Mouse (Mus musculus): ENCODE measurements at regions not wholly inside any gene's neighbourhood (a gene's known extent, or its start where the extent isn't known, plus 50 kb on each side); places are given as distances from the start of the nearest gene placed in this dataset.

- no peak overlapping the region for H3K27ac ChIP-seq (ENCODE audit: low read depth, low read length)
- no peak overlapping the region for H3K9ac ChIP-seq (ENCODE audit: low read depth, low read length)
- no peak for ATAC-seq (replicated peaks; ENCODE audit: insufficient number of reproducible peaks, low FRiP score, low TSS enrichment)
- 63% methylated on average over 6 of the region's 6 CpGs for WGBS (ENCODE audit: insufficient replicate concordance)
- peaks cover 5% of the 10 kb centered on the region; the same call in 1 of the 2 replicates for H3K27me3 ChIP-seq (ENCODE audit: control insufficient read depth, insufficient read depth, low read length)
- H3K36me3 ChIP-seq (ENCODE audit: control insufficient read depth, insufficient read depth, low read length) = no peaks in the 10 kb centered on the region
- H3K9me3 ChIP-seq (replicated peaks; ENCODE audit: control insufficient read depth, low read length) = no peaks in the 10 kb centered on the region
- no peak overlapping the region for H3K4me2 ChIP-seq
- no peaks in the 10 kb centered on the region for H3K4me1 ChIP-seq (ENCODE audit: control insufficient read depth, insufficient read depth, low read length)
- H3K4me3 ChIP-seq (ENCODE audit: low read depth, low read length) = no peak overlapping the region
Observed at GRCm38 (mm10) chr11:109032729-109033128, 111.4 kb downstream of the E030025P04Rik start.

GRCm38 (mm10) chr11:109030486-109030885, 110.3 kb downstream of the Axin2 start:
- Histone ChIP-seq H3K9ac (ENCODE audit: low read depth, low read length) (no peak overlapping the region), H3K27ac (ENCODE audit: low read depth, low read length) (no peak overlapping the region), H3K27me3 (ENCODE audit: control insufficient read depth, insufficient read depth, low read length) (peaks cover 5% of the 10 kb centered on the region; the same call in 1 of the 2 replicates), H3K36me3 (ENCODE audit: control insufficient read depth, insufficient read depth, low read length) (no peaks in the 10 kb centered on the region), H3K9me3 (replicated peaks; ENCODE audit: control insufficient read depth, low read length) (no peaks in the 10 kb centered on the region), H3K4me2 (no peak overlapping the region), H3K4me1 (ENCODE audit: control insufficient read depth, insufficient read depth, low read length) (no peaks in the 10 kb centered on the region), H3K4me3 (ENCODE audit: low read depth, low read length) (no peak overlapping the region)
- no peak for ATAC-seq (replicated peaks; ENCODE audit: insufficient number of reproducible peaks, low FRiP score, low TSS enrichment)
- 15% methylated on average over 3 of the region's 3 CpGs for WGBS (ENCODE audit: insufficient replicate concordance)

- Histone ChIP-seq H3K4me1 (ENCODE audit: control insufficient read depth, insufficient read depth, low read length) (no peaks in the 10 kb centered on the region), H3K4me3 (ENCODE audit: low read depth, low read length) (no peak overlapping the region), H3K36me3 (ENCODE audit: control insufficient read depth, insufficient read depth, low read length) (no peaks in the 10 kb centered on the region), H3K27ac (ENCODE audit: low read depth, low read length) (no peak overlapping the region), H3K9ac (ENCODE audit: low read depth, low read length) (no peak overlapping the region), H3K4me2 (no peak overlapping the region), H3K27me3 (ENCODE audit: control insufficient read depth, insufficient read depth, low read length) (peaks cover 5% of the 10 kb centered on the region; the same call in 1 of the 2 replicates), H3K9me3 (replicated peaks; ENCODE audit: control insufficient read depth, low read length) (no peaks in the 10 kb centered on the region)
- no peak for ATAC-seq (replicated peaks; ENCODE audit: insufficient number of reproducible peaks, low FRiP score, low TSS enrichment)
- WGBS (ENCODE audit: insufficient replicate concordance) = 51% methylated on average over 7 of the region's 7 CpGs
Observed at GRCm38 (mm10) chr11:109029894-109030293, 109.7 kb downstream of the Axin2 start.

- no peaks in the 10 kb centered on the region for H3K27me3 ChIP-seq (ENCODE audit: control insufficient read depth, insufficient read depth, low read length)
- no peak for ATAC-seq (replicated peaks; ENCODE audit: insufficient number of reproducible peaks, low FRiP score, low TSS enrichment)
- H3K9me3 ChIP-seq (replicated peaks; ENCODE audit: control insufficient read depth, low read length) = no peaks in the 10 kb centered on the region
- H3K27ac ChIP-seq (ENCODE audit: low read depth, low read length) = no peak overlapping the region
- no peak overlapping the region for H3K4me3 ChIP-seq (ENCODE audit: low read depth, low read length)
- no peaks in the 10 kb centered on the region for H3K4me1 ChIP-seq (ENCODE audit: control insufficient read depth, insufficient read depth, low read length)
- WGBS (ENCODE audit: insufficient replicate concordance) = 32% methylated on average over 7 of the region's 7 CpGs
- no peaks in the 10 kb centered on the region for H3K36me3 ChIP-seq (ENCODE audit: control insufficient read depth, insufficient read depth, low read length)
- no peak overlapping the region for H3K9ac ChIP-seq (ENCODE audit: low read depth, low read length)
- no peak overlapping the region for H3K4me2 ChIP-seq
Observed at GRCm38 (mm10) chr11:109014806-109015205, 94.7 kb downstream of the Axin2 start.

GRCm38 (mm10) chr11:109011161-109011560, 91.0 kb downstream of the Axin2 start:
- H3K27me3 ChIP-seq (ENCODE audit: control insufficient read depth, insufficient read depth, low read length) = no peaks in the 10 kb centered on the region
- no peak overlapping the region for H3K4me2 ChIP-seq
- H3K4me1 ChIP-seq (ENCODE audit: control insufficient read depth, insufficient read depth, low read length) = no peaks in the 10 kb centered on the region
- H3K27ac ChIP-seq (ENCODE audit: low read depth, low read length) = no peak overlapping the region
- no peak overlapping the region for H3K9ac ChIP-seq (ENCODE audit: low read depth, low read length)
- no peak overlapping the region for H3K4me3 ChIP-seq (ENCODE audit: low read depth, low read length)
- no peak for ATAC-seq (replicated peaks; ENCODE audit: insufficient number of reproducible peaks, low FRiP score, low TSS enrichment)
- no peaks in the 10 kb centered on the region for H3K9me3 ChIP-seq (replicated peaks; ENCODE audit: control insufficient read depth, low read length)
- no peaks in the 10 kb centered on the region for H3K36me3 ChIP-seq (ENCODE audit: control insufficient read depth, insufficient read depth, low read length)
- WGBS (ENCODE audit: insufficient replicate concordance) = 87% methylated on average over 6 of the region's 6 CpGs

- Histone ChIP-seq H3K27ac (ENCODE audit: low read depth, low read length) (no peak overlapping the region), H3K9ac (ENCODE audit: low read depth, low read length) (no peak overlapping the region), H3K4me1 (ENCODE audit: control insufficient read depth, insufficient read depth, low read length) (no peaks in the 10 kb centered on the region), H3K4me3 (ENCODE audit: low read depth, low read length) (no peak overlapping the region), H3K36me3 (ENCODE audit: control insufficient read depth, insufficient read depth, low read length) (no peaks in the 10 kb centered on the region), H3K4me2 (no peak overlapping the region), H3K9me3 (replicated peaks; ENCODE audit: control insufficient read depth, low read length) (0 out of 2 replicates have a peak, but pooled peaks cover 3% of the 10 kb centered on the region), H3K27me3 (ENCODE audit: control insufficient read depth, insufficient read depth, low read length) (no peaks in the 10 kb centered on the region)
- WGBS (ENCODE audit: insufficient replicate concordance) = 58% methylated on average over 2 of the region's 2 CpGs
- ATAC-seq (replicated peaks; ENCODE audit: insufficient number of reproducible peaks, low FRiP score, low TSS enrichment) = no peak
Observed at GRCm38 (mm10) chr11:109008872-109009271, 88.7 kb downstream of the Axin2 start.

GRCm38 (mm10) chr11:109005681-109006080, 85.5 kb downstream of the Axin2 start:
- no peak for ATAC-seq (replicated peaks; ENCODE audit: insufficient number of reproducible peaks, low FRiP score, low TSS enrichment)
- no peak overlapping the region for H3K4me3 ChIP-seq (ENCODE audit: low read depth, low read length)
- H3K4me1 ChIP-seq (ENCODE audit: control insufficient read depth, insufficient read depth, low read length) = no peaks in the 10 kb centered on the region
- no peak overlapping the region for H3K4me2 ChIP-seq
- no peak overlapping the region for H3K27ac ChIP-seq (ENCODE audit: low read depth, low read length)
- WGBS (ENCODE audit: insufficient replicate concordance) = 90% methylated on average over 11 of the region's 11 CpGs
- H3K36me3 ChIP-seq (ENCODE audit: control insufficient read depth, insufficient read depth, low read length) = no peaks in the 10 kb centered on the region
- H3K9ac ChIP-seq (ENCODE audit: low read depth, low read length) = no peak overlapping the region
- no peaks in the 10 kb centered on the region for H3K27me3 ChIP-seq (ENCODE audit: control insufficient read depth, insufficient read depth, low read length)
- peaks cover 5% of the 10 kb centered on the region for H3K9me3 ChIP-seq (replicated peaks; ENCODE audit: control insufficient read depth, low read length)

Data from heart, embryonic 11.5 days (tissue).